Mouse (Mus musculus) hindbrain, embryonic 14.5 days (tissue): ENCODE results near the gene Rexo2. TPM values are rescaled to one million over a fixed set of nuclear protein-coding genes. Genes with fewer than 3 reads are reported as not detected.

Experiments used
- ATAC-seq: fragments of 200-750 bp; cut with Nextera tagmentation; 2 replicates; pipeline ENCODE4 v1.8.0; 2017; ENCODE audit warnings: moderate number of reproducible peaks, mild to moderate bottlenecking, moderate TSS enrichment, moderate library complexity; ENCODE audit not compliant: low FRiP score
- DNase-seq: peaks from one replicate; pipeline ENCODE4 v3.0.0-alpha.2; 2015; ENCODE audit warnings: low spot score
- H3K27ac ChIP-seq: fragments of 300-500 bp; sonication (generic); 2 replicates; pipeline ENCODE4 v1.5.1; 2014; ENCODE audit warnings: mild to moderate bottlenecking, moderate library complexity
- H3K27me3 ChIP-seq: fragments of 300-500 bp; sonication (generic); 2 replicates; pipeline ENCODE4 v1.6.1; 2014; ENCODE audit warnings: mild to moderate bottlenecking, low read length, mixed read lengths; ENCODE audit not compliant: control insufficient read depth, insufficient read depth
- H3K36me3 ChIP-seq: fragments of 300-500 bp; sonication (generic); replicated peaks from 2 replicates; pipeline ENCODE4 v1.6.1; 2014; ENCODE audit not compliant: control insufficient read depth, insufficient read depth
- H3K4me1 ChIP-seq: fragments of 300-500 bp; sonication (generic); replicated peaks from 2 replicates; pipeline ENCODE4 v1.6.1; 2014; ENCODE audit warnings: antibody characterized with exemption, low read length, mixed read lengths; ENCODE audit not compliant: control insufficient read depth, insufficient read depth
- H3K4me2 ChIP-seq: fragments of 300-500 bp; sonication (generic); replicated peaks from 2 replicates; pipeline ENCODE4 v1.6.1; 2014; ENCODE audit warnings: mild to moderate bottlenecking, moderate library complexity
- H3K4me3 ChIP-seq: fragments of 300-500 bp; sonication (generic); replicated peaks from 2 replicates; pipeline ENCODE4 v1.5.1; 2014; ENCODE audit warnings: mild to moderate bottlenecking, low read length
- H3K9ac ChIP-seq: fragments of 300-500 bp; sonication (generic); 2 replicates; pipeline ENCODE4 v1.6.1; 2014
- H3K9me3 ChIP-seq: fragments of 300-500 bp; sonication (generic); 2 replicates; pipeline ENCODE4 v1.6.1; 2016; ENCODE audit warnings: low read length; ENCODE audit not compliant: control insufficient read depth
- WGBS: fragments of 180-500 bp; shearing (Covaris S2); extraction: QIAGEN DNeasy Blood & Tissue Kit; methylation state at CpG from one replicate; pipeline ENCODE4 v1.1.7; 2014; 5-methylcytosine and 5-hydroxymethylcytosine counted together
- microRNA-seq: library from miRNA; unstranded; fragments of <30 nt; microRNA quantifications from one replicate; pipeline ENCODE4, GENCODE M21; 2016
- polyA plus RNA-seq: library from polyadenylated mRNA; unstranded; fragments of >200 nt; fragmentation: Nextera tagmentation; extraction: Ambion mirVana; gene quantifications from 2 replicates; pipeline ENCODE4 v1.2.1, GENCODE M21; 2014

The Rexo2 gene
- polyA plus RNA-seq, 1 experiment from 2014 or later: 83.7 TPM

DNA sequence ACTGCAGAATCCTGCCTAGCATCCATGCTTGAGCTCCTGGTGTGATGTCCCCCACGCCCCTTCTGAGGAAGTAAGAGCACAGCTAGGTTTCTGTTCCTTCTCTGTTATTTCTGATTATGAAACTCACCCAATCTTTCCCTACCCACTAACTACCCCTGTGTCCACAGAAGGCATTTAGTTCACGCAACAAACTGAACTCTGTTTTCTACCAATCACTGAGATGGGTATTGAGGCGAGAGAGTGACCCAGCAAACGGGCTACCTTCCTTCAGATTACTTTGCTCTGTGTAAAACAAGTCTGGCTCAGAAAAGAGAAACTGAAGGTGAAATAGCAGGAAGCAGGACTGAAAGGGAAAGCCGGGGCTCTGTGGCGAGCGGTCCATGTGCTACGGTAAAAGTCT, 58.0 kb downstream of the Rexo2 start:
- 91% methylated on average over 8 of the region's 8 CpGs for WGBS
- H3K9ac ChIP-seq: no peak overlapping the region
- H3K27me3 ChIP-seq: no peaks in the 10 kb centered on the region
- no peak overlapping the region for H3K4me3 ChIP-seq
- no peaks in the 10 kb centered on the region for H3K9me3 ChIP-seq
- H3K4me1 ChIP-seq: no peaks in the 10 kb centered on the region
- no peak overlapping the region for H3K4me2 ChIP-seq
- ATAC-seq (no peak), DNase-seq (no peak)
- H3K36me3 ChIP-seq: no peaks in the 10 kb centered on the region
- no peak overlapping the region for H3K27ac ChIP-seq

DNA sequence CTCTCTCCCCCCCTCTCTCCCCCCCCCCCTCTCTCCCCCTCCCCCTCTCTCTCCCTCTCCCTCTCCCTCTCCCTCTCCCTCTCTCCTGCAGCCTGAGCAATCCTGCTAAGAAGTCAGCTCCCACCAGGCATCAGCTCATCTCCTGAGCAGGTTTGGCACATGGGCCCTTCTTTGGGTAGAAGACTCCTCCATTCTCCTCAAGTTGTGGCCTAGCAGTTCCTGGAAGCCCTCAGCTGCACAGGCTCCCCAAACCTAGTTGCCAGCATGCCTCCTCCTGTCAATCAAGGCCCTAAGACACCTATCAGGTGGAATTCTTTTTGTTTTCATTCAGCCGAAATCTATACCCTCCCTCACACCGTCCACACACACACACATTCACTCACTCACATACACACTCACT, 58.9 kb downstream of the Rexo2 start:
- no peak for DNase-seq
- Histone ChIP-seq H3K4me2 (no peak overlapping the region), H3K4me3 (no peak overlapping the region), H3K9me3 (no peaks in the 10 kb centered on the region), H3K4me1 (no peaks in the 10 kb centered on the region), H3K36me3 (no peaks in the 10 kb centered on the region), H3K9ac (no peak overlapping the region), H3K27ac (no peak overlapping the region), H3K27me3 (no peaks in the 10 kb centered on the region)
- WGBS: 85% methylated on average over 2 of the region's 2 CpGs
- ATAC-seq: no peak

DNA sequence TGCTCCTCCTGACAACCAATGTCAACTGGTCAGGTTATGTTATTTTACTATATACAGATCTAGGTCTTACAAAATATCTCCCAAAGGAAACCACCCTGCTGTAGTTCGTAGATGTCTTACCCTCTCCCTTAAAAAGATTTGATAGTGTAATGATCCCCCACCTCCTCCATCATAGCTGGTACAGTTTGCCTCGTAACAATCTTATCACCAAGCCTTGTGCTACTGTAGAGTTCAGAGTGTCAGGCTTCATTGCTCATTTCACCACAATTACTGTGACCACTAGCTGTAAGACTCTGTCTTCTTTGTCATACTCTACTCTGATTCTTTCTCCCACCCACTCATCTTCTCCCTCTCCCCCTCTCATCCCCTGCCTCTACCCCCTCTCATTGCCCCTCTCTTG, 59.4 kb downstream of the Rexo2 start:
- no peak overlapping the region for H3K9ac ChIP-seq
- H3K27ac ChIP-seq: no peak overlapping the region
- no peaks in the 10 kb centered on the region for H3K9me3 ChIP-seq
- DNase-seq (no peak), ATAC-seq (no peak)
- no peak overlapping the region for H3K4me3 ChIP-seq
- H3K27me3 ChIP-seq: no peaks in the 10 kb centered on the region
- no peaks in the 10 kb centered on the region for H3K4me1 ChIP-seq
- 90% methylated on average over 2 of the region's 2 CpGs for WGBS
- H3K36me3 ChIP-seq: no peaks in the 10 kb centered on the region
- H3K4me2 ChIP-seq: no peak overlapping the region

DNA sequence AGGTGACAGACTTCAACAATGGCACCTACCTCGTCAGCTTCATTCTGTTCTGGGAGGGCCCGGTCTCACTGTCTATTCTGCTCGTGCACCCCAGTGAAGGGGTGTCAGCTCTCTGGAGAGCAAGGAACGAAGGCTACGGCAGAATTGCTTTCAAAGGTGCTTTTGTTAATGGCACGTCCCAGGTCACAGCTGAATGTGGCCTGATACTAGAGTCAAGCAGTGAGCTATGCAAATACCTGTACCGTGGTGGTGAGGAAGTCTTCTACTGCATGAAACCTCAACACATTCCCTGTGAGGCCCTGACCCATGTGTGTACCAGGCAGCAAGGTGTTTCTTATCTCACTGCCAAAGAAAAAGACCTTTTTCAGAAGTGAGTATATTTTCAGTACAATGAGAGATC, 60.0 kb downstream of the Rexo2 start:
- DNase-seq: no peak
- Histone ChIP-seq H3K27me3 (no peaks in the 10 kb centered on the region), H3K27ac (no peak overlapping the region), H3K36me3 (no peaks in the 10 kb centered on the region), H3K4me2 (no peak overlapping the region), H3K9me3 (no peaks in the 10 kb centered on the region), H3K9ac (no peak overlapping the region), H3K4me3 (no peak overlapping the region), H3K4me1 (no peaks in the 10 kb centered on the region)
- 80% methylated on average over 7 of the region's 7 CpGs for WGBS
- no peak for ATAC-seq

DNA sequence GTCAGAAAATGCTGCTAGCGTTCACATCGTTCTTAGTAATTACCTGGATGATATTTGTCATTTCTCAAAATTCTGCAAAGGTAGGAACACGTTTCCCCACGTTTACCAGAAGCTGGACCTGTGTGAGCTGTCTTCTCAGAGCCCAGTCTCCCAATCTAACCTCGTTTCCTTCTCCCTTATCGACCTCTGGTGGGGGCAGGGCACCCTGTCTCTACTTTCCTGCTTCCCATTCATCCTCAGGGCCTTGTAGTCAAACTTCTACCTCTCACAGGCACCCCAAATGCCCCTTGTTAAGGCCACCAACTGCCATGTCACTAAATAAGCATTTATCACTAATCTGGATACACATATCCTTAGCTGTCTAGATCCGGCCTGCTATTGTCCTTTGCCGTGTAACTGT, 61.6 kb downstream of the Rexo2 start:
- Histone ChIP-seq H3K4me1 (no peaks in the 10 kb centered on the region), H3K27me3 (no peaks in the 10 kb centered on the region), H3K9ac (no peak overlapping the region), H3K9me3 (no peaks in the 10 kb centered on the region), H3K36me3 (no peaks in the 10 kb centered on the region), H3K4me2 (no peak overlapping the region), H3K4me3 (no peak overlapping the region), H3K27ac (no peak overlapping the region)
- DNase-seq (no peak), ATAC-seq (no peak)
- WGBS: 76% methylated on average over 8 of the region's 8 CpGs

Small RNA genes lying within 50 kb of the gene (microRNA-seq; reads per million reads assigned to microRNA genes)
- not detected for gene Gm23653

Other genes with a start within 250 kb of the Rexo2 start
- gene Nxpe2, start 127.2 kb downstream of the Rexo2 start, polyA plus RNA-seq: 0.63 and 1.2 TPM in 2 replicates
- gene Rbm7, start 14.7 kb upstream of the Rexo2 start, polyA plus RNA-seq: 78.8 and 80.7 TPM in 2 replicates
- gene Gm5617, start 14.8 kb upstream of the Rexo2 start, polyA plus RNA-seq: 19.1 and 28.4 TPM in 2 replicates
- 0.51 and 0.87 TPM in 2 replicates for gene Nnmt, start 124.5 kb upstream of the Rexo2 start, polyA plus RNA-seq